8 mouse cellular contexts compared by ENCODE assay signal in genomic region chr2:132262879-132263398, GRCm38 (mm10). TPM values are rescaled to one million over a fixed set of nuclear protein-coding genes. Genes with fewer than 3 reads are reported as not detected.
DNase-seq lines count a peak whose midpoint lies in the region; ATAC-seq and TF ChIP-seq lines count a peak whose summit lies in the region.

Gene Cds2 (plus strand): TSS chr2:132263148.

- peak; percentile 98 for ATAC-seq in embryonic facial prominence, embryonic 14.5 days (ENCODE audit: low read depth)
- peak; percentile 99 for ATAC-seq in limb, embryonic 13.5 days (ENCODE audit: low FRiP score, low read depth)
- peak; percentile 98 for ATAC-seq in midbrain, embryonic 16.5 days

- intact Hi-C loops in heart, adult 2 months (cut with DNase I), result loop anchor here (1.0 to 10.0 kb wide), 4 partner anchors 44 to 452 kb away; no protein-coding TSS in a partner anchor

- peak; percentile 98 for DNase-seq in 3T3-L1 (ENCODE audit: low read depth, low spot score)
- DNase-seq in adrenal gland, postnatal 4 days (ENCODE audit: low spot score in 2 of 2), result peak; percentile 97 to 98
- DNase-seq in embryonic facial prominence, embryonic 14.5 days (ENCODE audit: low spot score), result peak; percentile 100
- DNase-seq in heart, adult 2 months, result peak; percentile 99 to 100
- peak; percentile 99 for DNase-seq in kidney, adult 8-10 months
- DNase-seq in spleen, postnatal 10 days (ENCODE audit: low spot score in 2 of 2), result peak; percentile 98 to 99

- peak within 1 kb of the TSS; percentile 64 for H3K4me2 ChIP-seq in embryonic facial prominence, embryonic 14.5 days (ENCODE audit: low read depth, low read length)
- peak within 1 kb of the TSS; percentile 75 for H3K4me2 ChIP-seq in limb, embryonic 13.5 days (replicated peaks)
- H3K4me2 ChIP-seq in midbrain, embryonic 16.5 days (ENCODE audit: low read length), result peak within 1 kb of the TSS; percentile 68

- H3K36me3 ChIP-seq in embryonic facial prominence, embryonic 14.5 days (ENCODE audit: control insufficient read depth, insufficient read depth, low read length), result no peaks in the 10 kb centered on the region
- H3K36me3 ChIP-seq in heart, adult 2 months (ENCODE audit: control insufficient read depth, insufficient read depth, low read length), result peaks cover 13% of the 10 kb centered on the region
- H3K36me3 ChIP-seq in limb, embryonic 13.5 days, result no peaks in the 10 kb centered on the region
- H3K36me3 ChIP-seq in midbrain, embryonic 16.5 days (ENCODE audit: control insufficient read depth, insufficient read depth, low read length), result no peaks in the 10 kb centered on the region

- 2% methylated on average over 15 of the region's 49 CpGs for WGBS in embryonic facial prominence, embryonic 14.5 days
- 2% methylated on average over 48 of the region's 49 CpGs for WGBS in heart, adult 2 months
- 0% methylated on average over 37 of the region's 49 CpGs for WGBS in limb, embryonic 13.5 days
- under 1% methylated on average over 47 of the region's 49 CpGs for WGBS in midbrain, embryonic 16.5 days

- H3K27me3 ChIP-seq in embryonic facial prominence, embryonic 14.5 days (replicated peaks; ENCODE audit: control insufficient read depth, insufficient read depth, low read length), result no peaks in the 10 kb centered on the region
- no peaks in the 10 kb centered on the region for H3K27me3 ChIP-seq in heart, adult 2 months (ENCODE audit: control insufficient read depth, insufficient read depth, low read length)
- no peaks in the 10 kb centered on the region for H3K27me3 ChIP-seq in limb, embryonic 13.5 days
- no peaks in the 10 kb centered on the region for H3K27me3 ChIP-seq in midbrain, embryonic 16.5 days (ENCODE audit: control insufficient read depth, insufficient read depth, low read depth, low read length)

- peak within 1 kb of the TSS; percentile 87 for H3K9ac ChIP-seq in embryonic facial prominence, embryonic 14.5 days (ENCODE audit: low read depth, low read length)
- peak within 1 kb of the TSS; percentile 96 for H3K9ac ChIP-seq in heart, adult 2 months (ENCODE audit: low read depth, low read length)
- peak within 1 kb of the TSS; percentile 91 for H3K9ac ChIP-seq in limb, embryonic 13.5 days
- H3K9ac ChIP-seq in midbrain, embryonic 16.5 days (ENCODE audit: low read depth, low read length), result peak within 1 kb of the TSS; percentile 92

- TF ChIP-seq EP300 in heart, adult 2 months (IDR thresholded peaks at IDR 0.05; ENCODE audit: insufficient read depth, low read depth, low read length), result peak; percentile 88; the same call in 1 of the 2 replicates

- TF ChIP-seq CTCF in heart, adult 2 months (IDR thresholded peaks at IDR 0.05), result peak; percentile 90

- peaks cover 9% of the 10 kb centered on the region for H3K4me1 ChIP-seq in embryonic facial prominence, embryonic 14.5 days (ENCODE audit: control insufficient read depth, insufficient read depth, low read length)
- H3K4me1 ChIP-seq in heart, adult 2 months (ENCODE audit: control insufficient read depth, insufficient read depth, low read length), result peaks cover 10% of the 10 kb centered on the region
- H3K4me1 ChIP-seq in limb, embryonic 13.5 days, result peaks cover 14% of the 10 kb centered on the region
- H3K4me1 ChIP-seq in midbrain, embryonic 16.5 days (ENCODE audit: control insufficient read depth, insufficient read depth, low read length), result peaks cover 10% of the 10 kb centered on the region

- H3K27ac ChIP-seq in embryonic facial prominence, embryonic 14.5 days (replicated peaks; ENCODE audit: low read depth, low read length), result peak within 1 kb of the TSS; percentile 79
- peak within 1 kb of the TSS; percentile 99 for H3K27ac ChIP-seq in heart, adult 2 months
- H3K27ac ChIP-seq in limb, embryonic 13.5 days, result peak within 1 kb of the TSS; percentile 69
- H3K27ac ChIP-seq in midbrain, embryonic 16.5 days (ENCODE audit: low read length), result peak within 1 kb of the TSS; percentile 84

- H3K9me3 ChIP-seq in embryonic facial prominence, embryonic 14.5 days (ENCODE audit: control insufficient read depth, low read length), result no peaks in the 10 kb centered on the region
- H3K9me3 ChIP-seq in limb, embryonic 13.5 days, result no peaks in the 10 kb centered on the region
- H3K9me3 ChIP-seq in midbrain, embryonic 16.5 days (replicated peaks; ENCODE audit: control insufficient read depth, low read length, poor library complexity, severe bottlenecking), result no peaks in the 10 kb centered on the region

- peak; percentile 71 for TF ChIP-seq POLR2A in heart, adult 2 months (IDR thresholded peaks at IDR 0.05; ENCODE audit: insufficient read depth, low read depth, low read length)

- H3K79me2 ChIP-seq in heart, adult 2 months (replicated peaks; ENCODE audit: control insufficient read depth, insufficient read depth, low read length), result peaks cover 6% of the 10 kb centered on the region

- H3K4me3 ChIP-seq in embryonic facial prominence, embryonic 14.5 days (ENCODE audit: low read depth, low read length), result peak within 1 kb of the TSS; percentile 84
- H3K4me3 ChIP-seq in heart, adult 2 months, result peak within 1 kb of the TSS; percentile 100
- peak within 1 kb of the TSS; percentile 92 for H3K4me3 ChIP-seq in limb, embryonic 13.5 days
- H3K4me3 ChIP-seq in midbrain, embryonic 16.5 days (ENCODE audit: low read depth, low read length), result peak within 1 kb of the TSS; percentile 97

RNA-seq across cellular contexts. Expression of gene Cds2, which starts in this region (rescaled TPM):
- total RNA-seq in adrenal gland, postnatal 4 days (2021), result 10 to 100 TPM; 63.3 to 77.3 TPM
- polyA plus RNA-seq in embryonic facial prominence, embryonic 14.5 days (2014; fragmentation: Nextera tagmentation; extraction: Ambion mirVana), result 19.1 and 22.5 TPM in 2 replicates
- 10 to 100 TPM; 75.4 to 90.4 TPM for total RNA-seq in heart, adult 2 months (2021)
- polyA plus RNA-seq in heart, adult 2 months (2012; rRNA removed), result 48.0 and 85.1 TPM in 2 replicates
- 24.1 and 25.4 TPM in 2 replicates for polyA plus RNA-seq in limb, embryonic 13.5 days (2015; fragmentation: Nextera tagmentation; extraction: Ambion mirVana)
- polyA plus RNA-seq in midbrain, embryonic 16.5 days (2015; fragmentation: Nextera tagmentation; extraction: Ambion mirVana), result 40.1 and 40.3 TPM in 2 replicates

Comparison
In these comparisons a context has a peak if more than half of its experiments do, and no peak if none do; other contexts are left out.
1. Peak in every context shown above with its lines: DNase-seq, ATAC-seq, H3K4me3 ChIP-seq and H3K27ac ChIP-seq.